Mouse (Mus musculus): ENCODE measurements around the gene Impdh2. TPM values are rescaled to one million over a fixed set of nuclear protein-coding genes. Genes with fewer than 3 reads are reported as not detected.

The Impdh2 gene
- polyA plus RNA-seq, 1 experiment from 2014 or later, result 184 TPM

- H3K4me2 ChIP-seq, result no peak overlapping the region
- no peak overlapping the region for H3K27ac ChIP-seq
- H3K4me3 ChIP-seq, result no peak overlapping the region
- WGBS (ENCODE audit: insufficient replicate concordance), result 79% methylated on average over 1 of the region's 1 CpGs
- peaks cover 6% of the 10 kb centered on the region; the same call in 1 of the 2 replicates for H3K4me1 ChIP-seq
- no peaks in the 10 kb centered on the region for H3K9me3 ChIP-seq (replicated peaks)
- peaks cover 94% of the 10 kb centered on the region for H3K36me3 ChIP-seq
- H3K9ac ChIP-seq, result no peak overlapping the region
- H3K27me3 ChIP-seq (replicated peaks), result no peaks in the 10 kb centered on the region
- no peak for ATAC-seq
Observed at GRCm38 (mm10) chr9:108546875-108547274, 13.2 kb upstream of the Impdh2 start.

GRCm38 (mm10) chr9:108559169-108559568, 917 bp upstream of the Impdh2 start:
- Histone ChIP-seq H3K4me1 (peaks cover 34% of the 10 kb centered on the region), H3K9ac (no peak overlapping the region), H3K9me3 (replicated peaks) (no peaks in the 10 kb centered on the region), H3K27ac (no peak overlapping the region), H3K36me3 (peaks cover 85% of the 10 kb centered on the region), H3K4me2 (no peak overlapping the region), H3K27me3 (replicated peaks) (no peaks in the 10 kb centered on the region), H3K4me3 (no peak overlapping the region)
- no peak for ATAC-seq
- 77% methylated on average over 4 of the region's 4 CpGs for WGBS (ENCODE audit: insufficient replicate concordance)

DNA sequence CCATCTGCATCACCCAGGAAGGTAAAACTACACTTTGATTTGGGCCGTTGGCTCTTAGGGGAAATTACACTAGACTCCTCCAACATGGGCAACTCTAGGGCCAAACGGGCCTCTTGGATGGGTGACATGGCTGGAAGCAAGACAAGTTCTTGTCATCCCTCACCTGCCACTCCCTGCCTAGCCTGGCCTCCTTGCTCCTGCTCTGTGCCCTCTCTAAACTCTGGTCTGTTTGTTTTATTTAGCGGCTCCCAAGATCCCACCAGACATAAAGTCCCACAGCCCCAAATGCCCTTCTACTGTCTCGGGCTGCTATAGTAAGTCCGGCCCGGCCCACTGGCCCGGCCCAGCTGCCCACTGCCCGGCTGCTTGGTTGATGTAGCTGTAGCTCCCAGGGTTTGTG, 3.6 kb downstream of the Impdh2 start:
- no peak overlapping the region for H3K9ac ChIP-seq
- WGBS (ENCODE audit: insufficient replicate concordance), result 91% methylated on average over 8 of the region's 8 CpGs
- H3K4me3 ChIP-seq, result 0 out of 2 replicates have a peak overlapping the region, but pooled peaks have one; percentile 1
- ATAC-seq, result no peak
- 0 out of 2 replicates have a peak overlapping the region, but pooled peaks have one; percentile 62 for H3K27ac ChIP-seq
- no peaks in the 10 kb centered on the region for H3K27me3 ChIP-seq (replicated peaks)
- peak overlapping the region; percentile 21 for H3K4me2 ChIP-seq
- no peaks in the 10 kb centered on the region for H3K9me3 ChIP-seq (replicated peaks)
- H3K4me1 ChIP-seq, result peaks cover 62% of the 10 kb centered on the region
- H3K36me3 ChIP-seq, result peaks cover 59% of the 10 kb centered on the region

- Histone ChIP-seq H3K4me3 (0 out of 2 replicates have a peak overlapping the region, but pooled peaks have one; percentile 1), H3K27ac (0 out of 2 replicates have a peak overlapping the region, but pooled peaks have one; percentile 62), H3K4me1 (peaks cover 67% of the 10 kb centered on the region), H3K36me3 (peaks cover 54% of the 10 kb centered on the region), H3K27me3 (replicated peaks) (no peaks in the 10 kb centered on the region), H3K4me2 (peak overlapping the region; percentile 21; the same call in 1 of the 2 replicates), H3K9ac (no peak overlapping the region), H3K9me3 (replicated peaks) (no peaks in the 10 kb centered on the region)
- ATAC-seq, result no peak
- WGBS (ENCODE audit: insufficient replicate concordance), result 56% methylated on average over 7 of the region's 7 CpGs
Observed at GRCm38 (mm10) chr9:108564131-108564530, 4.0 kb downstream of the Impdh2 start.

- peak; percentile 0 for ATAC-seq
Observed at GRCm38 (mm10) chr9:108565881-108566814, 6.1 kb downstream of the Impdh2 start.

DNA sequence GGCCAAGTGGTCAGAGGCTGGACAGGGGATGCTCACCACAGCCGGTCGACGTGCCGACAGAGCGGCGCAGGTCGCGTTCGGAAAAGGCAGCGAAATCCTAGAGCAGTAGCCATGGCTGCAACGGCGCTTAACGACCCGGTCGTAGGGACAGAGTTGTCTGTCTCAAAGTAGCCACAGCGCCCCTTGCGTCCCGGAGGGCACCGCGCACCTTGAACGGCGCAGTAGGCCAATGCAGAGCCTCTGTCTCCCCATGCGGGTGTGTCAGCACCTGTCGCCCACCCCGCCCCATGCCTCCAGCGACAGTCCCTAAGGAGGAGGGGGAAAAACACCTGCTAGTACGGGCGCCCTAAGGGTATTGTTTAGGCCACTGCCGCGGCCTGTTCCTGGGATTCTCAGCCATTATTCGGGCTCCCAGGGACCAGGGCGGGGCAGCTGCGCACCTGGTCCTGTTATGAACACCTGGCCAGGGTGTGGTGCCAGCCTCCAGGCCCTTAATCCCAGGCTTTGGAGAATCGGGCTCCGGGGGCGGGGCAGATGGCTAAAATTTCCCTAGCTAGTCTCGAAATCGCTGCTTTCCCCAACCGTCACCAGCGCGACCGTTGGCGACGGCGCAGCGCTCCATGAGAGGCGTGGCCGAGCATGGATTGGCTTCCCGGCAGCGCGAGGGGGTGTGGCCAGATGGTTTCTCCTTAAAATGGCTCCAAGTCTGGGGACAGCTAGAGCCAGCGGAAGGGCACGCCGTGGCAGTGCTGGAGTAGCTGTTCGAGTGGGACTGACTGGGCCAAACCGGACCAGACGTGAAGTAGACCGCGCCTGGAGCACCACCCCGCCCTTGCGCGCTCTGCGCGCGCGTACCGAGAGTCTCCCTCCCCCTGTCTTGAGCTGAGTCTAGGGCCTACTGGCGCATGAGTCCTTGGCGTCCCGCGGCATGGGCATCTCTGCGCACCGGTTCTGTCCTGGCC, 7.0 kb downstream of the Impdh2 start, which contains the start of gene Ndufaf3:
Gene Ndufaf3, minus strand, starts transcription at position 620 of the 962 bp plus-strand sequence.
- H3K4me1 ChIP-seq, result peaks cover 73% of the 10 kb centered on the region
- peaks cover 52% of the 10 kb centered on the region for H3K36me3 ChIP-seq
- H3K4me2 ChIP-seq, result peak within 1 kb of the TSS; percentile 96
- H3K4me3 ChIP-seq, result peak within 1 kb of the TSS; percentile 80
- no peaks in the 10 kb centered on the region for H3K27me3 ChIP-seq (replicated peaks)
- H3K9ac ChIP-seq, result peak within 1 kb of the TSS; percentile 89
- H3K9me3 ChIP-seq (replicated peaks), result no peaks in the 10 kb centered on the region
- under 1% methylated on average over 73 of the region's 73 CpGs for WGBS (ENCODE audit: insufficient replicate concordance)
- H3K27ac ChIP-seq, result peak within 1 kb of the TSS; percentile 95
- ATAC-seq, result peak; percentile 80

More at GRCm38 (mm10) chr9:108565881-108566814, 6.1 kb downstream of the Impdh2 start:
- Histone ChIP-seq H3K27me3 (replicated peaks) (no peaks in the 10 kb centered on the region), H3K9ac (peak overlapping the region; percentile 89), H3K4me1 (peaks cover 82% of the 10 kb centered on the region), H3K27ac (peak overlapping the region; percentile 95), H3K4me2 (peak overlapping the region; percentile 96), H3K36me3 (peaks cover 52% of the 10 kb centered on the region), H3K4me3 (peak overlapping the region; percentile 80), H3K9me3 (replicated peaks) (no peaks in the 10 kb centered on the region)
- 8% methylated on average over 35 of the region's 35 CpGs for WGBS (ENCODE audit: insufficient replicate concordance)

DNA sequence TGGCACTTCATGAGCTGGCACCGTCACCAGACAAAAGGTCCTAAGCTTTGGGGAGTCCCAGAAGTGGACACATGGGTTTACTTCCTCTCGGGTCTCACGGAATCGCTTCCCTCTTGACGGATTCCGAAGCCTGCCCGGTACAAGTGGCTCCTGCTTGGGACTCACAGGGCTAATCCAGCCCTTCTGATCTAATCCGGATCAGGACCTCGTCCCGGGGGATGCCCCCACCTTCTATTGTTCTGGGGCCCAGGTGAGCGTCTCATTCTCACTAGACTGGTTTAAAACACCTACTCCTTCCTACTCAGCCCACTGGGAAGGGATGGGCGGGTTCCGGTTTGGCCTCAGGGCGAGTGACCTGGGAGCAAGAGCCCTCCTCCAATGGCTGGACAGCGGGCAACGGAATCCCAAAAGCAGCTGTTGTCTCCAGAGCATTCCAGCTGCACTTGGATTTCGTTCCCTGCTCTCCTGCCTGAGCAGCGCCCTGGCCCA, 7.9 kb downstream of the Impdh2 start:
- Histone ChIP-seq H3K9me3 (replicated peaks) (no peaks in the 10 kb centered on the region), H3K4me2 (peak overlapping the region; percentile 96), H3K4me1 (peaks cover 66% of the 10 kb centered on the region), H3K27me3 (replicated peaks) (no peaks in the 10 kb centered on the region), H3K36me3 (peaks cover 52% of the 10 kb centered on the region), H3K9ac (peak overlapping the region; percentile 89), H3K27ac (peak overlapping the region; percentile 95), H3K4me3 (peak overlapping the region; percentile 80)
- 3% methylated on average over 18 of the region's 18 CpGs for WGBS (ENCODE audit: insufficient replicate concordance)
- no peak for ATAC-seq

GRCm38 (mm10) chr9:108568511-108568921, 8.4 kb downstream of the Impdh2 start:
- 34% methylated on average over 17 of the region's 17 CpGs for WGBS (ENCODE audit: insufficient replicate concordance)
- H3K9me3 ChIP-seq (replicated peaks), result no peaks in the 10 kb centered on the region
- H3K4me3 ChIP-seq, result peak overlapping the region; percentile 80
- peak overlapping the region; percentile 89 for H3K9ac ChIP-seq
- peak overlapping the region; percentile 96 for H3K4me2 ChIP-seq
- peaks cover 67% of the 10 kb centered on the region for H3K4me1 ChIP-seq
- no peak for ATAC-seq
- no peaks in the 10 kb centered on the region for H3K27me3 ChIP-seq (replicated peaks)
- peak overlapping the region; percentile 95 for H3K27ac ChIP-seq
- H3K36me3 ChIP-seq, result peaks cover 52% of the 10 kb centered on the region

DNA sequence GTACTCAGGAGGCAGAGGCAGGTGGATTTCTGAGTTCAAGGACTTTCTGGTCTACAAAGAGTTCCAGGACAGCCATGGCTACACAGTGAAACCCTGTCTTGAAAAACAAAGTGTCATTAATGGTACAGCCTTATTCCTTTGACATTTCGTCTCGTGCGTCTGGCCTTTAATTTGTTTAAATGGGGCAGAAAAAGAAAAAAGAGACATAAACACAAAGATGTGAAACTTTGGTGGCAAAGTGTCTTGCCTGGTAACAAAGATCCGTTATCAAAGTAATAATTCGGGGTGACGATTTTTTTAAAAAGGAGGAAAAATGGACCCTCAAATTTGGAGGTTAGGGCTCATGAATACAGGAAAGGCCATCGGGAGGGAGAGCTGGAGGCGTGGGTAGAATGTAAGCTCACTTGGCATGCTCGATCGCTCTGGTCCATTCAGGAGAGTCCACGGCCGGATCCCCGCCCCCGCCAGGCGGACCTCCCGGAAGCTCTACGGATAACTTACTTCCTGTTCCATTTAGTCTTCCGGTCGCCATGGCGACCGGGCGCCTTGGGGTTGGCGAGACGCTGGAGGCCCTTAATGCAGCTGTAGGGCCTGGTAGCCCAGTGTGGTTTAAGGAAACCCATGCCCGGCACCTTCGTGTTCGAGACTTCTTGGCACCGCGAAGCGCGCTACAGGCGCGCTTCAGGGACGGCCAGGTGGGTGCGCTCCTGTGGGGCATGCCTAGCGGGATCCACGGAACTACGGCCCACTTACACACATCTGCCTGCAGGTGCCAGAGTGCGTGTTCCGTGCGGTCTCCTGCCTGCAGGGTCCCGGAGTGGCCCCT, 9.5 kb downstream of the Impdh2 start, which contains the start of gene Dalrd3:
Gene Dalrd3, plus strand, starts transcription at position 506 of the 826 bp plus-strand sequence.
- peak within 1 kb of the TSS; percentile 89 for H3K9ac ChIP-seq
- WGBS (ENCODE audit: insufficient replicate concordance), result 5% methylated on average over 42 of the region's 42 CpGs
- H3K4me2 ChIP-seq, result peak within 1 kb of the TSS; percentile 96
- H3K27me3 ChIP-seq (replicated peaks), result no peaks in the 10 kb centered on the region
- peaks cover 52% of the 10 kb centered on the region for H3K36me3 ChIP-seq
- peak within 1 kb of the TSS; percentile 95 for H3K27ac ChIP-seq
- H3K9me3 ChIP-seq (replicated peaks), result no peaks in the 10 kb centered on the region
- ATAC-seq, result peak; percentile 71
- H3K4me1 ChIP-seq, result peaks cover 62% of the 10 kb centered on the region
- H3K4me3 ChIP-seq, result peak within 1 kb of the TSS; percentile 80

DNA sequence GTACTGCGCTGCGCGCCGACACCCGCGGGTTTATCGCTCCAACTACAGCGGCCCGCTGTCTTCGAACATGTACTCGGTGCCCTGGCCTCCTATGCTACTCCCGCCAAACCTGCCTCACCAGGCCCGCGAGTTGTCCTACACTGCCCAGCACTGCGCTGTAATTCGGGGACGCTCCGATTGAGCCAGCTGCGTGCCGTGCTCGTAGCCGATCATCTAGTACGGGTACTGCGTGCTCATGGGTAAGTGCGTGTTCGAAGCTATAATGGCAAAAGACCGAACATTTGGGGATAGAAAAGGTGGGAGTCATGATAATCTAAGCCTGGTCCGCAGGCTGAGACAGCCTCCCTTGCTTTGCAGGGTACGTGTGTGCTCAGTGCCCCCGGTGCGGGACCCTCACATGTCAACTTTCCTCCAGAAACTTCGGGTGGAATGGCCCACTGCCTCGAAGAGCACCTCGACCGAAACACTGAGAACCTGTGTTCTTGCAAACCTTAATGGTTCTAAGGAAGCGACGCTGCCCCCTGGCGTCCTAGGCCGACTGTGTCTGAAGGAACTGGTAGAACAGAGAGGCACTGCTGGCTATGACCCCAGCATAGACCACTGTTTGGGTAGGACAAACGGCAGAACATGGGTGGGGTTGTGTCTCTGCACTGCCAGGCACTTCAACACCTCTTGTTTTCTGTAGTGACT, 10.3 kb downstream of the Impdh2 start:
- WGBS (ENCODE audit: insufficient replicate concordance), result 2% methylated on average over 40 of the region's 40 CpGs
- H3K4me1 ChIP-seq, result peaks cover 59% of the 10 kb centered on the region
- no peaks in the 10 kb centered on the region for H3K9me3 ChIP-seq (replicated peaks)
- ATAC-seq, result peak; percentile 17
- H3K4me2 ChIP-seq, result peak overlapping the region; percentile 96
- no peaks in the 10 kb centered on the region for H3K27me3 ChIP-seq (replicated peaks)
- peak overlapping the region; percentile 95 for H3K27ac ChIP-seq
- peak overlapping the region; percentile 78 for H3K9ac ChIP-seq
- peak overlapping the region; percentile 80 for H3K4me3 ChIP-seq
- H3K36me3 ChIP-seq, result peaks cover 52% of the 10 kb centered on the region

All from liver, embryonic 12.5 days (tissue).